Mouse (Mus musculus) megakaryocyte, embryonic 14.5 days (primary cell): Measurements from ENCODE around the gene Tars.

Experiments
- FLI1 ChIP-seq: IDR thresholded peaks from 2 replicates; pipeline ENCODE4 v1.6.1; 2012; ENCODE audit warnings: low read length, inconsistent platforms, mixed read lengths
- GATA1 ChIP-seq: IDR thresholded peaks from 3 replicates; pipeline ENCODE4 v1.6.1; 2012; ENCODE audit warnings: mixed read lengths, low read length, inconsistent platforms, borderline replicate concordance

GRCm38 (mm10) chr15:11437361-11437760 lies 37.9 kb upstream of the Tars start:
- TF ChIP-seq GATA1, result no peak
- TF ChIP-seq FLI1, result no peak
